Mouse (Mus musculus) limb, embryonic 13.5 days (tissue): ENCODE measurements around the gene Nudt7. TPM values are rescaled to one million over a fixed set of nuclear protein-coding genes. Genes with fewer than 3 reads are reported as not detected.
A peak's percentile ranks its signal among the peaks of the same experiment; 100 is the strongest.

ENCODE experiments used
- ATAC-seq: fragments of 200-750 bp; cut with Nextera tagmentation; 2 replicates; pipeline ENCODE4 v1.8.0; 2017; ENCODE audit warnings: low read depth, moderate number of reproducible peaks, moderate TSS enrichment; ENCODE audit not compliant: low FRiP score
- H3K27ac ChIP-seq: fragments of 300-500 bp; sonication (generic); 2 replicates; pipeline ENCODE4 v1.5.1; 2015; ENCODE audit warnings: inconsistent platforms, mild to moderate bottlenecking, moderate library complexity
- H3K27me3 ChIP-seq: fragments of 300-500 bp; sonication (generic); 2 replicates; pipeline ENCODE4 v1.6.1; 2015; ENCODE audit warnings: mild to moderate bottlenecking, inconsistent platforms
- H3K36me3 ChIP-seq: fragments of 300-500 bp; sonication (generic); 2 replicates; pipeline ENCODE4 v1.6.1; 2015; ENCODE audit warnings: inconsistent platforms, mild to moderate bottlenecking, moderate library complexity
- H3K4me1 ChIP-seq: fragments of 300-500 bp; sonication (generic); 2 replicates; pipeline ENCODE4 v1.6.1; 2015; ENCODE audit warnings: inconsistent platforms
- H3K4me2 ChIP-seq: fragments of 300-500 bp; sonication (generic); replicated peaks from 2 replicates; pipeline ENCODE4 v1.6.1; 2015; ENCODE audit warnings: inconsistent platforms, mild to moderate bottlenecking, moderate library complexity
- H3K4me3 ChIP-seq: fragments of 300-500 bp; sonication (generic); 2 replicates; pipeline ENCODE4 v1.5.1; 2015; ENCODE audit warnings: moderate library complexity, mild to moderate bottlenecking, inconsistent platforms
- H3K9ac ChIP-seq: fragments of 300-500 bp; sonication (generic); 2 replicates; pipeline ENCODE4 v1.6.1; 2015; ENCODE audit warnings: mild to moderate bottlenecking, inconsistent platforms
- H3K9me3 ChIP-seq: fragments of 300-500 bp; sonication (generic); 2 replicates; pipeline ENCODE4 v1.6.1; 2016; ENCODE audit warnings: inconsistent platforms
- WGBS: fragments of 180-500 bp; shearing (Covaris S2); methylation state at CpG from one replicate; pipeline ENCODE4 v1.1.7; 2015; 5-methylcytosine and 5-hydroxymethylcytosine counted together
- polyA plus RNA-seq: library from polyadenylated mRNA; unstranded; fragments of >200 nt; fragmentation: Nextera tagmentation; extraction: Ambion mirVana; gene quantifications from 2 replicates; pipeline ENCODE4 v1.2.1, GENCODE M21; 2015

Nudt7 gene
- polyA plus RNA-seq = 13.3 and 16.9 TPM in 2 replicates

DNA sequence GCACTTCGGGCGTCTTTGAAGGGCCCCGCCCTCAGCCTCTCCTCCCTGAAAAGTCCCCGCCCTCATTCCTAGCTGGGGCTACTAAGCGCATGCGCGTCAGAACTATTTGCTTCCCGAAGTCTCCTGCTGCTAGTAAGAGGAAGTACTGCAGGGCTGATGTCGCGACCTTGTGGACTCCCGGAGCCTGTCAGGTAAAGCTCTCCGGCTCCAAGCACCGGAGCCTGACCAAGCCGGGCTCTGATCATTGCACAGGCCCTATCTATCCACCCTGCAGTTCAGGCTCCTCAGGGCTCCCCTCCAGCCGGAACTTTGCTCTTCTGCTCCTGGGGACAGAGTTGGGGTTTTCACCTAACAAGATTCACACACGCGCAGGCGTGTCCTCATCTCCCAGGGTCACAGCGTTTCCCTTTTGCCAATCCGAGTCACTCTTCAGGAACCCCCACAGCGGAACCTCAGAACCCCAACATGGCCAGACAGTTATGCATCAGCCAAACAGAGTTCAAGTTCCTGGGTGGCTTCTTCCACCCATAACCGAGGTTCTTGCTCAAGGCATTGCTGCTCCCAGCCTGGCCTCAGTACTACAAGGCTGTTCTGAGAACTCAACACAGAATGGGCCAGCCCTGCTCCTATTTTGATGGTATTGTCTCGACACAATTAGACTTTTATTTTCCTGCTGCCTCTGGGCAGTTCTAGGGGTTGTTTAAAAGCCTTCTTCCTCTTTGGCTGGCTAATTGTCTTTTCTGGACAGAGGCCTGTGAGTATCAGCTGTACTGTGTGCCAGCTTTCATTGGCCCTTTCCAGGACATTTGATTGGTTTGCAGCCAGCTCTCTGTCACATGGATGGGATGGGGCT is at the start of gene Nudt7:
Gene Nudt7 (plus strand): TSS at position 48 of the 853 bp plus-strand sequence.
- Histone ChIP-seq H3K36me3 (no peaks in the 10 kb centered on the region), H3K27ac (0 out of 2 replicates have a peak within 1 kb of the TSS, but pooled peaks have one; percentile 44), H3K4me1 (peaks cover 10% of the 10 kb centered on the region; the same call in 1 of the 2 replicates), H3K9ac (peak within 1 kb of the TSS; percentile 75), H3K27me3 (no peaks in the 10 kb centered on the region), H3K4me3 (peak within 1 kb of the TSS; percentile 63), H3K4me2 (peak within 1 kb of the TSS; percentile 82), H3K9me3 (no peaks in the 10 kb centered on the region)
- ATAC-seq = peak; percentile 90
- WGBS = 3% methylated on average over 23 of the region's 23 CpGs

DNA sequence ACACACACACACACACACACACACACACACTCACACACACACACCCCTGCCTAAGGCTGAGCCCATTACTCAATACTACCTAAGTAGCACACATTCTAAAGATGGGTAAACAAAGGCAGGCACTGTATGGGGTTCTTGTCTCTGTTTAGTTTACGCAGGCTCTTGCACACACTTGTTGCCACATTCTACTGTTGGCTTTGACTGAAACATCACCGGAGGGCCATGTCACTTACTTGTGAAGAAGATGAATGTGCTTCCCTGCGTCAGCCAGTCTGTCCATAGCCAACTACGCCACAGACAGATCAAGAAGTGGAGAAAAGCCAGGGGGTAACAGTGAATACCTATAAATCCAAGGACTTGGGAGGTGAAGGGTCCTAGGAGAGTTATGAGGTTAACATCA is 45.4 kb upstream of the Nudt7 start:
- no peaks in the 10 kb centered on the region for H3K36me3 ChIP-seq
- no peak overlapping the region for H3K4me2 ChIP-seq
- H3K9me3 ChIP-seq = no peaks in the 10 kb centered on the region

DNA sequence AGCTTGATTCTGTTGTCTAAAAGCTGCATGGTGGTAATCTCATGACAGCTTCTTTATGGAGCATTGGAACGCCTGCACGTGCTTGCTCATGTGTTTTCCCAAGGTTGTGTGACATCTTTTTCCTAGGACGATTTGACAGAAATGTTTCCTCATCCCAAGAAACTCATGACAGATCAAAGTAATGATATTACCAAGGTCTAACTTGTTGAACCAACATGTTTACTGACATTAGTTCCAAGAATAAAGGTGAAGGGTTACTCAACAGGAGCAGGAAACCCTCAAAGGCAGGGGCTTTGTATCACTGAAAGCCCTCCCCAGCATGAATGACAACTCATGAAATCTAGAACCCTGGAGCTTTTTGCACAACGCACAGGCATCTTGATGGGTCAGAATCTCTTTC is 42.6 kb upstream of the Nudt7 start:
- H3K9me3 ChIP-seq = no peaks in the 10 kb centered on the region
- H3K4me2 ChIP-seq = no peak overlapping the region
- H3K27me3 ChIP-seq = no peaks in the 10 kb centered on the region
- H3K9ac ChIP-seq = no peak overlapping the region
- no peaks in the 10 kb centered on the region for H3K4me1 ChIP-seq
- no peaks in the 10 kb centered on the region for H3K36me3 ChIP-seq
- ATAC-seq = no peak
- H3K4me3 ChIP-seq = no peak overlapping the region
- WGBS = 88% methylated on average over 4 of the region's 4 CpGs
- no peak overlapping the region for H3K27ac ChIP-seq

More for the DNA sequence above, 45.4 kb upstream of the Nudt7 start:
- Histone ChIP-seq H3K27me3 (no peaks in the 10 kb centered on the region), H3K4me3 (no peak overlapping the region), H3K27ac (no peak overlapping the region), H3K9ac (no peak overlapping the region), H3K4me1 (peaks cover 5% of the 10 kb centered on the region; the same call in 1 of the 2 replicates)
- ATAC-seq = no peak
- 91% methylated on average over 4 of the region's 4 CpGs for WGBS

DNA sequence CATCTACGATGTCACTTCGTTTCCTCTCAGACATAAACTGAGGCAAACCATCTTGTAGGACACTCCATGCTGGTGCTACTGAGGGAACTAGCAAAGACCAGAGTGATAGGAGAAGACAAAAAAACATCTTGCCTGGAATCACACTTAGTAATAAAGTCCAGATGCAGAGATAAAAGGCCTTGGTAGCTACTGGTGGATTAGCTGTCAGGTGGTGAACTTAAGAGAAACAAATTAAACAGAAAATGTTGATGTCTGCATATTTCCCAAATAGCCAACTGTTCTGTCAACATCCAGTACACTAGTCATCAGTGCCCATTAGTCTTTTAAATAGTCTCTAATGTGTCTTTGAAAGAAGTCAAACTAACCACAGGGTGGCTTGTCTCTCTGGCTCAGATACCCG is 40.0 kb upstream of the Nudt7 start:
- no peak overlapping the region for H3K4me3 ChIP-seq
- H3K27me3 ChIP-seq = no peaks in the 10 kb centered on the region
- H3K9ac ChIP-seq = no peak overlapping the region
- no peak for ATAC-seq
- no peak overlapping the region for H3K4me2 ChIP-seq
- H3K9me3 ChIP-seq = no peaks in the 10 kb centered on the region
- no peaks in the 10 kb centered on the region for H3K4me1 ChIP-seq
- no peak overlapping the region for H3K27ac ChIP-seq
- H3K36me3 ChIP-seq = no peaks in the 10 kb centered on the region
- 83% methylated on average over 3 of the region's 3 CpGs for WGBS

DNA sequence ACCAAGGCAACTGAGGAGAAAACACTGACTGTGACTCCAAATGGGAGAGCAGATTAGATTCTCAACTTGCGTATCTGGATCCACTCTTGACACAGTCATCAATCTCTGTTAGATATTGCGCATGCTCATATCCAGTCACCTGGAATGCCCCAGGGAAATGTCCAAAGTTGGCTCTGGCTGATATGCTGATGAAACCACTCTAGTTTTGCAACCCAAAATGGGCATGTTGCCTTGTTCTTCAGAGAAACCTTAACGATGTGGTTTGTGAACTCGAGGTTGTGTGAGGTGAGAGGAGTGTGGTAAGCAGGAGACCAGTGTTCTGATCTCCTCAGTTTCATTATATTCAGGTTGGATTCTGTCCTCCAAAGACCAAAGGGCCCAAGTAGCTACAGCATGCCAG is 38.8 kb upstream of the Nudt7 start:
- Histone ChIP-seq H3K4me2 (no peak overlapping the region), H3K4me1 (no peaks in the 10 kb centered on the region), H3K9ac (no peak overlapping the region), H3K27ac (no peak overlapping the region), H3K9me3 (no peaks in the 10 kb centered on the region), H3K36me3 (no peaks in the 10 kb centered on the region), H3K27me3 (no peaks in the 10 kb centered on the region), H3K4me3 (no peak overlapping the region)
- no peak for ATAC-seq
- WGBS = 82% methylated on average over 4 of the region's 4 CpGs

DNA sequence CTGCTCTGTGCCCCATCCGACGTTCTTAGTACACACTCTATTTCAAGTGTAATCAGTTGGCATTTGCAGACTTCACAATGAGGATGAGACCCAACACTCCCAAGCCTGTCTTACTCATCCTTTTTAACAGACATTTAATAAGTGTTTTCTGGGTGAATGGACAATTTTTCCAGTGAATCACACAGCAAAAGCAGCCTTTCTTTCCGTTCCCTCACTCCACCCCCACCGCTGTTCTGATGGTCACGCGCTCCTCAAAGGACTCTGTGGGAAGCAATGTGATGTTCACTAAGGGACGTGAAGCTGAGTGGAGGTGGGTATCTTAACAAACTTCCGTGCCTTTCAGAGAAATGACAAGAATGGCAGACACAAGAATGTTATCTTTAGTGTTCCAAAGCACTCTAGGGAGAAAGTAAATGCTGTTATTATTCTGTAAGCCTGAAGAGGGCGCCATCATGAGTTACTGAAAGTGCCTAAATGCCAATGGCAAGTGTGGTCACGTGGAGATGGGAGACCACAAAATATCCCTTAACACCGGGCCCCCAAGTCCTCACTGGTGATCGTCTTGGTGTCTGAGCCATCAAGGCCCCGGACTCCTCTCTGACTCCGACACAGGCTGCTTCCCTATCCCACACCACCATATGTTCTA is 32.7 kb upstream of the Nudt7 start:
- ATAC-seq = no peak
- H3K9me3 ChIP-seq = no peaks in the 10 kb centered on the region
- no peaks in the 10 kb centered on the region for H3K4me1 ChIP-seq
- H3K27ac ChIP-seq = no peak overlapping the region
- H3K27me3 ChIP-seq = no peaks in the 10 kb centered on the region
- H3K36me3 ChIP-seq = no peaks in the 10 kb centered on the region
- H3K4me2 ChIP-seq = no peak overlapping the region
- H3K9ac ChIP-seq = no peak overlapping the region
- WGBS = 85% methylated on average over 14 of the region's 14 CpGs
- no peak overlapping the region for H3K4me3 ChIP-seq

DNA sequence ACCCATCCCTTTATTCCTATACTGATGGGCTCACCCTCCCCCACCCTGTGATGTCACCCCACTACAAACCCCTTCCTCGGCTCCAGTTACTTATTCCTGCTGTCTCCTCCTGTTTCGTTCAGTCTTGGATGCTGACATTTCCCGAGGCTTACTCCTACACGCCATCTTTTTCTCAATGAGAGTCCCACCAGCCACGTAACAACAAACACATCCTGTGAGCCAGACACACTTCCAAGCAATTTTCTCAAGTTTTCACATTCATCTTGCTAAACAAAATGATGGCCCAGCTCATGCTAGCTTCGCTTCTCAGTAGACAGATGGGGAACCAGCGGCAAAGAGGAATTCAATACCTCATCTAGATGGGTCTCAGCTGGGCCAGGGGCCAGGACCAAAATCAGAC is 30.0 kb upstream of the Nudt7 start:
- H3K27me3 ChIP-seq = no peaks in the 10 kb centered on the region
- no peak overlapping the region for H3K4me2 ChIP-seq
- H3K9ac ChIP-seq = no peak overlapping the region
- 84% methylated on average over 7 of the region's 7 CpGs for WGBS
- H3K4me3 ChIP-seq = no peak overlapping the region
- H3K27ac ChIP-seq = no peak overlapping the region
- no peaks in the 10 kb centered on the region for H3K4me1 ChIP-seq
- H3K36me3 ChIP-seq = no peaks in the 10 kb centered on the region
- no peaks in the 10 kb centered on the region for H3K9me3 ChIP-seq
- ATAC-seq = no peak

DNA sequence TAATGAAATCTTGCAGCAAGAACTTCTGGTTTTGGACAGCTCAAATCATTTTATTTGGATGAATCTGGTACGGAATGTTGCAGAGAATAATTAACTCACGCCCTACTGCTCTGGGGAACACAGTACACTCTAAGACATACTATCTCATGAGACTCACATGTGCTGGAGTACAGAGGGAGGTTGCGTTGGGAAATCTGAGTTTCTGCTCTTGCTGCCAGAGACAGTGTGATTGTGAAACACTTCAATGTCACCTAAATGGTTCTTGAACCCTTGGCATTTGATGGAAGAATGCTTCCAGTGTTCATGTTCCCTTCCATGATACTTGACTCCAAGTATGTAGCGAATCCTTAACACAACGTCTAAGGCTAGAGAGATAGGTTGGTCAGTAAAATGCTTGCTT is 27.4 kb upstream of the Nudt7 start:
- Histone ChIP-seq H3K4me1 (no peaks in the 10 kb centered on the region), H3K4me3 (no peak overlapping the region), H3K36me3 (no peaks in the 10 kb centered on the region), H3K9ac (no peak overlapping the region), H3K4me2 (no peak overlapping the region), H3K27ac (no peak overlapping the region), H3K27me3 (no peaks in the 10 kb centered on the region), H3K9me3 (no peaks in the 10 kb centered on the region)
- no peak for ATAC-seq
- 87% methylated on average over 5 of the region's 5 CpGs for WGBS

DNA sequence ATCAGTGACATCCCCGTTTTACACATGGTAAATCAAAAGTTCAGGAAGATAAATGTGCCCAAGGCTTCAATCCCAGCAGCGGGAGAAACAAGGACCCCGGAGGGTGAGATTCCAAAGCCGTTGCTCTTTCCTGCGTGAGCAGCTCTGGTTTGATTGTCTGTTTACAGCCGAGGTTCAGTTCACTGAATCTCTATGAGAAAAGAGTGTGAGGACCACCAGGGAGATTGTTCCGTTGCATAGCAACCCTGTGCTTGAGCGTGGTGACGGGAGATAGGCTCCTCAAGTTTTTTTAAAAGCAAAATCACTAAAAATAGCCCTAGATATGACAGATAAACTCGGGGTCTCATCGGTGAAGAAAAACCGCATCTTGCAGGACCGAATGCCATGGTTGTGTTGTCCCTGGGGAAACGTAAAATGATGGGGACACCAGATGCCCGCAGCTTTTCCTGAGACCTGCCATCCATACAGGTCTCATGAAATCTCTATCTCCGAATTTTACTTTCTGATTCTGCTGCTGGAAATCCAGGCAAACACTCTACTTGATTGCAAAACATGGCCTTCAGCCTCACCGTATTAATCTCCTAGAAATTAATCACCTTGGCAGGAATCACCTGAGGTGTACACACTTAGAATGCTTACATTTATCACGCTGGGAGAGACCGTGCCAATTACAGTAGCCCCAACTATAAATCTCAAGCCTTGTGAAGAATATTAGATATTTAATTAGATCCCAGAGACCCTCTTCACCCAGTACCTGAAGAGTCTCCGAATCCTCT is 23.8 kb upstream of the Nudt7 start:
- Histone ChIP-seq H3K4me3 (no peak overlapping the region), H3K27me3 (no peaks in the 10 kb centered on the region), H3K9ac (no peak overlapping the region), H3K4me2 (no peak overlapping the region), H3K4me1 (no peaks in the 10 kb centered on the region), H3K9me3 (no peaks in the 10 kb centered on the region), H3K27ac (no peak overlapping the region), H3K36me3 (no peaks in the 10 kb centered on the region)
- ATAC-seq = no peak
- 84% methylated on average over 20 of the region's 20 CpGs for WGBS

DNA sequence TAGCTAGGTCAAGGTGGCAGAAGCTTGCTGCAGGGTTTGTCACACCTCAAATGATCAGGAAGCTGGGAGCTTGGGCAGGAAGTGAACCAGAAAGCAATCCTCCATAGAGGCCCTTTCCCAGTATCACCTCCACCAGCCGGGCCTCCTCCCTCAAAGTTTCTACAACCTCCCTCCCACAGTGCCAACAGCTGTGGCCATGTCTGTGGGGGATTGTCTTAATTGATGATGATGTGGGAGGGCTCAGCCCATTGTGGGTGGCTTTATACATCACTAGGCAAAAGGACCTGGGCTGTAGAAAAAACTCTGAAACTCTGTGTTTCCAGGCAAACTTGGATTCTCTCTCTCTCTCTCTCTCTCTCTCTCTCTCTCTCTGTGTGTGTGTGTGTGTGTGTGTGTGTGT is 18.3 kb upstream of the Nudt7 start:
- H3K27ac ChIP-seq = no peak overlapping the region
- H3K4me3 ChIP-seq = no peak overlapping the region
- 0 out of 2 replicates have a peak, but pooled peaks cover 2% of the 10 kb centered on the region for H3K4me1 ChIP-seq
- no peak overlapping the region for H3K9ac ChIP-seq
- H3K4me2 ChIP-seq = no peak overlapping the region
- 48% methylated on average over 1 of the region's 1 CpGs for WGBS
- no peaks in the 10 kb centered on the region for H3K36me3 ChIP-seq
- no peaks in the 10 kb centered on the region for H3K27me3 ChIP-seq
- no peak for ATAC-seq
- H3K9me3 ChIP-seq = no peaks in the 10 kb centered on the region

DNA sequence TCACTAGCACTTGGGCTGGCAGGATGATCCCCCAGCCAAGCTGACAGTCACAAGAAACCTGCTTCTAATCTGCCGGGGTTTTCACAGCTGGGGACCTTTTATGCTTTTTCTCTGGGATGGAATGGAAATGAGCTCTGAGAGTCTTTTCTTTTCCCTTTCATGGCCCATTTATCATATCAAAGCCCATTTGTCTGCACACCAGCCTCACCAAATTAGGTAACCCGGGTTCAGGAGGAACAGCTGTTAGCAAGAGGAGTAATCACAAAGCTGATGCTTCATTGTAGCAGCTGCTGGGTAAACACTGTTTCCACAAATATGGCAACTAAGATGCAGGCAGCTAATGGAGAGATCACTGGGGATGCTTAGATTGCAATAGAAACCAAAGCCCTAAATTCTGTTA is 17.3 kb upstream of the Nudt7 start:
- Histone ChIP-seq H3K9me3 (no peaks in the 10 kb centered on the region), H3K9ac (no peak overlapping the region), H3K4me1 (0 out of 2 replicates have a peak, but pooled peaks cover 2% of the 10 kb centered on the region), H3K4me3 (no peak overlapping the region), H3K36me3 (no peaks in the 10 kb centered on the region), H3K27ac (no peak overlapping the region), H3K27me3 (no peaks in the 10 kb centered on the region), H3K4me2 (no peak overlapping the region)
- WGBS = 2% methylated on average over 2 of the region's 2 CpGs
- no peak for ATAC-seq

DNA sequence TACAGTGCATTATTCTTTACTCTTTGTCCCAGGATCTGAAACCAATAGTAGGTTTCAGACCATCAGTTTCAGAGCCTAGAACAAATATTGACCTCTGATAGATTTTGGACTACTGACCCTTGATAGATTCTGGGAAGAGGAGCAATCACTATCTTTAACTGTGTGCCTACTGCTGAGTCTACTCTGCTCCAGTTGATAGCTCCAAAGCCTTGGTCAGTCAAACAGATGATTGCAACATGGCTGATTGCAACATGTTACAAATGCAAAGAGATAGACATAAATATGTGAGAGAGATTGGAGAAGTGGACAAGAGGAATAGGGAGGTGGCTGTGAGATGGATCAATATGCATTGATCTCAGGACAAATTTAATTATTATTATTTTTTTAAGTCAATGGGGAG is 15.9 kb upstream of the Nudt7 start:
- no peaks in the 10 kb centered on the region for H3K36me3 ChIP-seq
- H3K4me3 ChIP-seq = no peak overlapping the region
- ATAC-seq = no peak
- no peak overlapping the region for H3K4me2 ChIP-seq
- H3K27ac ChIP-seq = no peak overlapping the region
- H3K4me1 ChIP-seq = 0 out of 2 replicates have a peak, but pooled peaks cover 2% of the 10 kb centered on the region
- no peak overlapping the region for H3K9ac ChIP-seq
- no peaks in the 10 kb centered on the region for H3K27me3 ChIP-seq
- H3K9me3 ChIP-seq = no peaks in the 10 kb centered on the region
